Mouse (Mus musculus) heart, embryonic 15.5 days (tissue): ENCODE measurements around the gene Clec2g. TPM values are rescaled to one million over a fixed set of nuclear protein-coding genes. Genes with fewer than 3 reads are reported as not detected.
"Not testable (repeated sequence)": the region's sequence is repeated elsewhere in the genome, so short reads cannot be mapped to it uniquely, and the experiment has no call there.

Experiments
- ATAC-seq: fragments of 200-750 bp; cut with Nextera tagmentation; replicated peaks from 2 replicates; pipeline ENCODE4 v1.8.0; 2017; ENCODE audit warnings: low read depth, moderate TSS enrichment; ENCODE audit not compliant: insufficient number of reproducible peaks, insufficient read depth, low FRiP score
- H3K27ac ChIP-seq: fragments of 300-500 bp; sonication (generic); 2 replicates; pipeline ENCODE4 v1.5.1; 2015; ENCODE audit warnings: mild to moderate bottlenecking, inconsistent platforms
- H3K27me3 ChIP-seq: fragments of 300-500 bp; sonication (generic); 2 replicates; pipeline ENCODE4 v1.6.1; 2015; ENCODE audit warnings: inconsistent platforms
- H3K36me3 ChIP-seq: fragments of 300-500 bp; sonication (generic); 2 replicates; pipeline ENCODE4 v1.6.1; 2015; ENCODE audit warnings: mild to moderate bottlenecking, inconsistent platforms
- H3K4me1 ChIP-seq: fragments of 300-500 bp; sonication (generic); replicated peaks from 2 replicates; pipeline ENCODE4 v1.6.1; 2015; ENCODE audit warnings: inconsistent platforms
- H3K4me2 ChIP-seq: fragments of 300-500 bp; sonication (generic); 2 replicates; pipeline ENCODE4 v1.6.1; 2015; ENCODE audit warnings: inconsistent platforms, mild to moderate bottlenecking, moderate library complexity
- H3K4me3 ChIP-seq: fragments of 300-500 bp; sonication (generic); 2 replicates; pipeline ENCODE4 v1.5.1; 2015; ENCODE audit warnings: mild to moderate bottlenecking, inconsistent platforms
- H3K9ac ChIP-seq: fragments of 300-500 bp; sonication (generic); 2 replicates; pipeline ENCODE4 v1.6.1; 2015; ENCODE audit warnings: mild to moderate bottlenecking, inconsistent platforms
- H3K9me3 ChIP-seq: fragments of 300-500 bp; sonication (generic); replicated peaks from 2 replicates; pipeline ENCODE4 v1.6.1; 2016; ENCODE audit warnings: inconsistent platforms
- WGBS: fragments of 180-500 bp; shearing (Covaris S2); methylation state at CpG from one replicate; pipeline ENCODE4 v1.1.7; 2015; ENCODE audit warnings: mixed read lengths; 5-methylcytosine and 5-hydroxymethylcytosine counted together
- polyA plus RNA-seq: library from polyadenylated mRNA; unstranded; fragments of >200 nt; fragmentation: Nextera tagmentation; extraction: Ambion mirVana; gene quantifications from 2 replicates; pipeline ENCODE4 v1.2.1, GENCODE M21; 2015

Gene Clec2g
- polyA plus RNA-seq, 1 experiment from 2014 or later: not detected

DNA sequence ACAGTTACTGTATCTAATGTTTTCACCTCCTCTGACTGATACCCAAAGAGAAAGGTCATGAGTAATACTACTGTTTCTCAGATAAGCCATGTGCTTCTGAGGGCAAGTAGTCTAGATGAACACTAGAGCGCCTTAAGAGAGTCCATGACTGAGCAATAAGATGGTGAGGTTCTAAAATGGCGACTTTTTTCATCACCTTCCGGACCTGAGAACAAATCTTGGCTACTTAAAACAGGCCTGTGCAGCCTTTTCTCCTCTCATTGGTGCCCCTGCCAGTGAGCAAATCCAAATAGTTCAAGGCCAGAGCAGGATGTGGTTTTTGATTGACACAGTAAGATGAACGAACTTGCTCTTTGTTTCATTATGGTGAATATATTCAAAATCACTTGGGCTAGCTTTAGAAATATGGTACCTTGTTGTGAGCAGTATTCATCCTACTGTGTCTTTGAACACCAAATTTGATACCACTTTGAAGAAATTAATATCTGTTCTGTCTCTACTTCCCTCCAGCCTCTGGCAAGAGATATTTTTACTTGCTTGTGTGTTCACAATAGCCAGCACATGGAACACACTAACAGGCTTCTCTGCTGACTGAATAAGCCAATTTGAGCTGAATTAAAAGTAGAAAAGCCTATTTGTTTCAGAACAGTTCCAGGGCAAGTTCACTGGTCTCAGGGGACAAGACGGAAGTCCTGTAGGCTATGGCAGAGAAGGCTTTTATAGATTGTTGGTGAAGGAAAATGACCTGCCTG lies 38.7 kb downstream of the Clec2g start:
- H3K27me3 ChIP-seq: no peaks in the 10 kb centered on the region
- H3K4me1 ChIP-seq: no peaks in the 10 kb centered on the region
- no peak overlapping the region for H3K4me2 ChIP-seq
- 77% methylated on average over 5 of the region's 5 CpGs for whole genome bisulfite sequencing
- no peak overlapping the region for H3K27ac ChIP-seq
- no peak for ATAC-seq
- no peak overlapping the region for H3K9ac ChIP-seq
- H3K4me3 ChIP-seq: no peak overlapping the region
- H3K36me3 ChIP-seq: no peaks in the 10 kb centered on the region
- H3K9me3 ChIP-seq: no peaks in the 10 kb centered on the region

GRCm38 (mm10) chr6:128973439-128973697 lies 39.2 kb downstream of the Clec2g start:
- Histone ChIP-seq H3K27me3 (no peaks in the 10 kb centered on the region), H3K4me1 (no peaks in the 10 kb centered on the region), H3K27ac (no peak overlapping the region), H3K9ac (no peak overlapping the region), H3K4me3 (no peak overlapping the region), H3K4me2 (no peak overlapping the region), H3K9me3 (no peaks in the 10 kb centered on the region), H3K36me3 (no peaks in the 10 kb centered on the region)
- 91% methylated on average over 3 of the region's 3 CpGs for WGBS
- ATAC-seq: no peak

GRCm38 (mm10) chr6:128974850-128975249 lies 40.7 kb downstream of the Clec2g start:
- H3K4me3 ChIP-seq, H3K4me1 ChIP-seq, ATAC-seq, H3K27me3 ChIP-seq, H3K36me3 ChIP-seq, H3K9ac ChIP-seq, H3K4me2 ChIP-seq, H3K27ac ChIP-seq, H3K9me3 ChIP-seq: not testable (repeated sequence)

- no peak overlapping the region for H3K9ac ChIP-seq
- no peak for ATAC-seq
- no peaks in the 10 kb centered on the region for H3K36me3 ChIP-seq
Measured at GRCm38 (mm10) chr6:128976194-128976593, 42.0 kb downstream of the Clec2g start.

DNA sequence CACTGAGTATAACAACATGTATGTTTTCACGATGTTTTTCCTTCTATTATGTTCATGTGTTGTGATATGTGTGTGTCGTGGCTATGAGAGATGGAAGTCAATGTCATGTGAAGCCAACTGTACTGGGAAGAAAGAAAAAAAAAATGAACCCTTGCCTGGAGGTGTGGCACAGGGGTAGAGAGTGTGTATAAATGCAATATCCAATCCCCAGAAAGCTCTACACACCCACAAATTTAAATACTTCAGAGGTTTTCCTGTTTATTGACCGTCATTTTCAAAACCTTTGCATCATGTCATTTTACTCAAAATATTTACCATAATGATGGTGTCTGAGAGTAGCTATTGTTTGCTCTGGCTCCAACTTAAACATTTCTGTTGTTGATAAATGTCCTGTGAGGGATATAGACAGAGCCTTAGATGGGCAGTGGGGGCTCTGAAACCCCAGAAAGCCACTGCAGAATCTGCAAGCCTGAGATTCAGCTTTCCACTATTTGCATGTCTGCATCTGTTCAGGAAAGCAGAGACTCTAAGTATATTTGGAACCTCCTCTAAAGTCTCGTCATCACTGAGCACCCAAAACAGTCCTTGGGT lies 47.9 kb downstream of the Clec2g start:
- H3K36me3 ChIP-seq, ATAC-seq, H3K27me3 ChIP-seq, H3K4me2 ChIP-seq, H3K9me3 ChIP-seq, H3K9ac ChIP-seq, H3K4me3 ChIP-seq, H3K4me1 ChIP-seq, H3K27ac ChIP-seq: not testable (repeated sequence)
- 78% methylated on average over 4 of the region's 4 CpGs for WGBS

More at GRCm38 (mm10) chr6:128976194-128976593, 42.0 kb downstream of the Clec2g start:
- Histone ChIP-seq H3K27ac (no peak overlapping the region), H3K27me3 (no peaks in the 10 kb centered on the region), H3K4me1 (no peaks in the 10 kb centered on the region), H3K9me3 (no peaks in the 10 kb centered on the region), H3K4me3 (no peak overlapping the region), H3K4me2 (no peak overlapping the region)

DNA sequence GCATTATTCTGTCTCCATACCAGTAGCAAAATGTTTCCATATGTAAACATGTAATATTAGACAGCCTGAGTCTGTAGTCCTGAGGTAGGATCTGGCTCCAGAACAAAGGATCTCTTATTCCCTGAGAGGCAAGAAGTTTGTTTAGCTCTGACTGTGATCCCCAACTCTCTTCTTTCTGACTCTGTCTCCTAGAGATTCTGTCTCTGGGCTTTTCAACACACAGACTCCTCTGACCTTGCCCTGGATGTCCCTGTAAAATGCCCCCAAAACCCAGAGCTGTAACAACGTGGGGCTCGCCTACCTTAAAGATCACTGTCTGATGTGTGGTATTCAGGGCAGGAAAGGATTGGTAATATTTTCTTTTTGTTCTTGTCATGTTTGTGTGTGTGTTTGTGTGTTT lies 58.2 kb downstream of the Clec2g start:
- no peaks in the 10 kb centered on the region for H3K27me3 ChIP-seq
- no peaks in the 10 kb centered on the region for H3K9me3 ChIP-seq
- H3K4me3 ChIP-seq: no peak overlapping the region
- no peak overlapping the region for H3K9ac ChIP-seq
- no peaks in the 10 kb centered on the region for H3K36me3 ChIP-seq
- H3K4me1 ChIP-seq: peaks cover 2% of the 10 kb centered on the region; the same call in 1 of the 2 replicates
- H3K27ac ChIP-seq: no peak overlapping the region
- ATAC-seq: no peak
- H3K4me2 ChIP-seq: no peak overlapping the region
- 67% methylated on average over 2 of the region's 2 CpGs for WGBS

DNA sequence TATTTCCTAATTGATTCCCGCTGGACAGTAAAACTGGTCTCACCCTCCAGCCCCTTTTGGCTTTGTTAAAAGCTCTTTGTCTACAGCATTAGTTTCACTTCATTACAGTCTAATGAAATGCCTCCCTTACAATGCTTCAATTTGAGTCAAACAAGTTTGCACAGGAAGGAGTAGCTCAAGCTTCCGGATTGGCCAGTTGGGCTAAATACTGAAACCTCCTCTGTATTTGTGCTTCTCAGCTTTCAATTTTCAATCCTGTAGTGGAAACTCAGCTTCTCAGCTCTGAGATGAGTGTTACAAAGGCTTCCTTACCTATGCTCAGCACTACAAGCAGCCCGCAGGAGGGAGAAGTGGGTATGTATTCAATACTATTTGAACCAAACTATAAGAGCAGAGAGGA lies 58.6 kb downstream of the Clec2g start:
- no peak overlapping the region for H3K4me2 ChIP-seq
- ATAC-seq: no peak
- no peak overlapping the region for H3K9ac ChIP-seq

DNA sequence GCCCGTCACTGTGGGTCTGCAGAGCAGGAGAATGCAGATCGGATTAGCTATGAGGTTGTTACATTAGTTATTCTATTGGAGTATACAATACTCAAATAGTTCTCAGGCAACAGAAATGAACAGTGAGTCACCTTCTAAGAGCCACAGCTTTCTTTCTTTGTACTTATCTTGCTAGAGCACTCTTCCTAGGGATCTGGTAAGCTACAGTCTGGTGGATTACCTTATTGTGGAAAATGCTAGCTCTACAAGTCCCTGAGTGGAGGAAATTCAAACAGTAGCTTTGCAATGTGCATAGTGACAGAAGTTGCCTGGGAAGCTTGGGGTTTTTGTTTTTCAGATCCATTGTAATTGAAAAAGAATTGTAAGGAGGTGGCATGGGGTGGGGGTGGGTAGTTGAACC lies 59.0 kb downstream of the Clec2g start:
- no peak for ATAC-seq
- no peak overlapping the region for H3K9ac ChIP-seq
- WGBS: 77% methylated on average over 2 of the region's 2 CpGs

More for the DNA sequence above, 58.6 kb downstream of the Clec2g start:
- Histone ChIP-seq H3K9me3 (no peaks in the 10 kb centered on the region), H3K27me3 (no peaks in the 10 kb centered on the region), H3K36me3 (no peaks in the 10 kb centered on the region), H3K27ac (0 out of 2 replicates have a peak overlapping the region, but pooled peaks have one; percentile 24), H3K4me3 (no peak overlapping the region), H3K4me1 (peaks cover 2% of the 10 kb centered on the region; the same call in 1 of the 2 replicates)
- WGBS: 67% methylated on average over 3 of the region's 3 CpGs

DNA sequence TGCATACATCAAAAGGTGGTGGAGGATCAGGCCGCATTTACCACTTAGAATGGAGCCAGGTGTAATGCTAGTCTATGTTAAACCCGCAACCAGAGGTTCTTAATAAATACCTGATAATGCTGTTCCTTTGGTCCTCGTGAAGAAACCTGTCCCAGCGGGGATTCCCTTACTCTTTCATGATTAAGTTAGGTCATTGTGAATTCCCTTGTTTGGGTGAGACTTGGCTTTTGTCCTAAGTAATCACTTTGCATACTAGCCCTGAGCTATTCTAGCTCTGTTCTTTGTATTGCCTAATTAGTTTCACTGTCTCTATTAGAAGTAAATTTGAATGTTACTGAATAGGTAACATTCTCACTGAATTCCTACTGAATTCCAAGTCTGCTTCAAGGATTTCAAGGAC lies 60.2 kb downstream of the Clec2g start:
- WGBS: 63% methylated on average over 4 of the region's 4 CpGs
- Histone ChIP-seq H3K27me3 (no peaks in the 10 kb centered on the region), H3K4me1 (peaks cover 2% of the 10 kb centered on the region; the same call in 1 of the 2 replicates), H3K36me3 (no peaks in the 10 kb centered on the region), H3K4me2 (no peak overlapping the region), H3K4me3 (no peak overlapping the region), H3K27ac (no peak overlapping the region), H3K9me3 (no peaks in the 10 kb centered on the region), H3K9ac (no peak overlapping the region)
- ATAC-seq: no peak

More for the DNA sequence above, 59.0 kb downstream of the Clec2g start:
- H3K4me3 ChIP-seq: no peak overlapping the region
- peaks cover 2% of the 10 kb centered on the region; the same call in 1 of the 2 replicates for H3K4me1 ChIP-seq
- H3K27ac ChIP-seq: 0 out of 2 replicates have a peak overlapping the region, but pooled peaks have one; percentile 24
- no peaks in the 10 kb centered on the region for H3K9me3 ChIP-seq
- H3K36me3 ChIP-seq: no peaks in the 10 kb centered on the region
- H3K4me2 ChIP-seq: no peak overlapping the region
- H3K27me3 ChIP-seq: no peaks in the 10 kb centered on the region

GRCm38 (mm10) chr6:128994742-128995141 lies 60.6 kb downstream of the Clec2g start:
- Histone ChIP-seq H3K9me3 (no peaks in the 10 kb centered on the region), H3K4me1 (peaks cover 2% of the 10 kb centered on the region; the same call in 1 of the 2 replicates), H3K27me3 (no peaks in the 10 kb centered on the region), H3K36me3 (no peaks in the 10 kb centered on the region), H3K4me2 (no peak overlapping the region), H3K9ac (no peak overlapping the region), H3K4me3 (no peak overlapping the region), H3K27ac (no peak overlapping the region)
- WGBS: 76% methylated on average over 5 of the region's 5 CpGs
- no peak for ATAC-seq

GRCm38 (mm10) chr6:128995250-128996053 lies 61.3 kb downstream of the Clec2g start:
- WGBS: 80% methylated on average over 7 of the region's 7 CpGs
- ATAC-seq: no peak
- Histone ChIP-seq H3K4me3 (no peak overlapping the region), H3K9me3 (no peaks in the 10 kb centered on the region), H3K36me3 (no peaks in the 10 kb centered on the region), H3K9ac (no peak overlapping the region), H3K4me1 (peaks cover 2% of the 10 kb centered on the region; the same call in 1 of the 2 replicates), H3K27me3 (no peaks in the 10 kb centered on the region), H3K4me2 (no peak overlapping the region), H3K27ac (no peak overlapping the region)
